Mouse (Mus musculus): Measurements from ENCODE around the gene Ppp5c. TPM values are rescaled to one million over a fixed set of nuclear protein-coding genes. Genes with fewer than 3 reads are reported as not detected.

Ppp5c gene
- polyA plus RNA-seq, 1 experiment from 2014 or later: 108 TPM

DNA sequence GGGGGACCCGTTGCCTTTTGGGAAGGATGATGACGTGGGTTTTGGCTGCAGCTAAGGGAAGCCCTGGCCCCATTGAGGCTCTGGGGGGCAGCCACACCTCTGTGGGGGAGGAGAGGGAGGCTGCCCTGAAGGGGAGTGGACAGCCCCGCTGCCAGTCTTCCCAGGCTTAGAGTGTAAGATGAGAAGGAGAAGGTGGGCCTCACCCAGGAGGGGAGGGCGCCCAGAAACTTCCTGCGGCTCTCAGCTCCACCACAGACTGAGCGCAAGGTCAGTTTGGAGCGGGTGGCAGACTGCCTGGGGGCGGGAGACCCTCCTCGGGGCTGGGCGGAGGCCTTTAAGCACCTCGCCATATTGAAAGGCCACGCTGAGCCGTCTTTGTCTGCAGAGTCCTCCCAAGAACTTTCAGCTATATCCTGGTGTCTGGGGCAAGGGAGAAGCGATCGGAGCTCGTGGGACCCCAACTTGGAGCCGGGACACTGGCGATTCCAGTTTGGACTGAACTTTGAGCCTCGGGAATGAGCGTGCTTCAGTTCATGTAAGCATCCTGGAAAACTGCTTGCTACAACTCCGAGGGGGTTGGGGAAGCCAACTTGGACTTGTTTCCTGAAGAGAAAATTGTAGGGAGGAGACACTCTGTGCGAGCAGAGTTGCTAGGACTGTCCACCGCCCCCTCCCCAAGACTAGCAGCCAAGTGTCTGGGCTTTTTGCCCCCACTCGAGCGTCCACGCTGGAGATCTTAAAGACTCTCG is 33.9 kb downstream of the Ppp5c start:
- peak overlapping the region; percentile 48; the same call in 1 of the 2 replicates for H3K27ac ChIP-seq (ENCODE audit: low read depth, low read length)
- peak overlapping the region; percentile 73 for H3K4me2 ChIP-seq
- ATAC-seq (ENCODE audit: low FRiP score) (peak; percentile 79), DNase-seq (ENCODE audit: low spot score, missing footprints) (peak; percentile 96)
- WGBS: 1% methylated on average over 27 of the region's 27 CpGs
- H3K4me3 ChIP-seq (ENCODE audit: low read depth, low read length): peak overlapping the region; percentile 46
- H3K4me1 ChIP-seq (ENCODE audit: control insufficient read depth, insufficient read depth, low read length): peaks cover 39% of the 10 kb centered on the region
- H3K9ac ChIP-seq (ENCODE audit: low read length): peak overlapping the region; percentile 82
- H3K9me3 ChIP-seq (ENCODE audit: control insufficient read depth, low read length): no peaks in the 10 kb centered on the region
- H3K27me3 ChIP-seq (ENCODE audit: control insufficient read depth, insufficient read depth, low read length): no peaks in the 10 kb centered on the region
- peaks cover 3% of the 10 kb centered on the region; the same call in 1 of the 2 replicates for H3K36me3 ChIP-seq (ENCODE audit: control insufficient read depth, insufficient read depth, low read length)

DNA sequence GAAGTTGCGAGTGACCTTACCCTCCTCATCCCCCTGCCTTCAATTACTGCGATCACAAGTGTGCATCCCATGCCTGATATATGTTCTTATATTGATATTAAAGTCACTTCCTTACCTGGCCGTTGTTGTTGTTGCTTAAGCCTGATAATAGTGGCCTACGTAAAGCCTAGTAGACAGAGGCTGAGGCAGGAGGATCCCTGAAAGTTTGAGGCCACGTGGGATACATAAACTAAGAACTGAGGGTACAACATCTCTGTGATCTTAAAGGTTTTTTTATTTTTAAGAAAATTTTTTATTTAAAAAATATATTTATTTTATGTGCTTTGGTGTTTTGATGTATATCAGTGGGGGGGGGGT is 35.3 kb downstream of the Ppp5c start, which contains the start of gene Ccdc8:
Gene Ccdc8, plus strand, starts transcription at position 258 of the 357 bp plus-strand sequence.
- Histone ChIP-seq H3K27me3 (ENCODE audit: control insufficient read depth, insufficient read depth, low read length) (no peaks in the 10 kb centered on the region), H3K4me2 (peak within 1 kb of the TSS; percentile 73), H3K4me3 (ENCODE audit: low read depth, low read length) (peak within 1 kb of the TSS; percentile 46; the same call in 1 of the 2 replicates), H3K9me3 (ENCODE audit: control insufficient read depth, low read length) (no peaks in the 10 kb centered on the region), H3K9ac (ENCODE audit: low read length) (peak within 1 kb of the TSS; percentile 82), H3K36me3 (ENCODE audit: control insufficient read depth, insufficient read depth, low read length) (no peaks in the 10 kb centered on the region; the same call in 1 of the 2 replicates), H3K27ac (ENCODE audit: low read depth, low read length) (peak within 1 kb of the TSS; percentile 68), H3K4me1 (ENCODE audit: control insufficient read depth, insufficient read depth, low read length) (peaks cover 39% of the 10 kb centered on the region)
- WGBS: 93% methylated on average over 5 of the region's 5 CpGs
- no peak for DNase-seq (ENCODE audit: low spot score, missing footprints)
- no peak for ATAC-seq (ENCODE audit: low FRiP score)

DNA sequence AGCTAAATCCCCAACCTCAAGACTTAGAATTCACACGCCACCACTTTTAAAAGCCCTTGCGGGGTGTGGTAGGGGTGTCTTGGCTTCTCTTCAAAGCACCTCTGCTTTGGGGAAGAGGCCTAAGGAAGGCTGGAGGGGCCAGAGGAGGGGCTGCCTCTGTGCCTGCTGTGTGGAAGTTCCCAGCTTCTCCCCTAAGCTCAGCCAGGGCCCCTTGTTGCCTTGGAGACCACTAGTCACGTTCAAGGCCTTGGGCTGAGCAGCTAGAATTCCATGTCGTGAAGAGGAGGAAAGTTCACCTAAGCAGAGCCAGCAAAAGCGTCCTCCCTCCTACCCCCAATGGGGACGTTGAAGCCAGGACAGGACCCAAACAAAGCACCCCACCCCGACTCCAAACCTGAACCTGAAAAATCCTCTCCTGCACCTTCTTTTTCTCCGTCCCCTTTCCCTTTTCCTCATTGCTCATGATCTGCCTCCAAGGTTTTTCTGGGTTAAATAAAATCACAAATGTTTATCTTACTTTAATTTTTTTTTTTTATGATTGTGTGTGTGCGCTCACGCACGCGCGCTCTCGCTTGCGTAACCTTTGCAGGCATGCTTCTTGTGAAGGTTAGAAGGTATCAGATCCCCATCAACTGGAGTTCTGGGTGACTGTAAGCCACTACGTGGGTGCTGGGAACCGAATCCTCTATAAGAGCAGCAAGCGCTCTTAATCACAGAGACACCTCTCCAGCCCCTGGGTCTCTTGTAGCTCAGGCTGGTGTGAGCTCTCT is 35.9 kb downstream of the Ppp5c start:
- H3K27ac ChIP-seq (ENCODE audit: low read depth, low read length): peak overlapping the region; percentile 68
- H3K27me3 ChIP-seq (ENCODE audit: control insufficient read depth, insufficient read depth, low read length): no peaks in the 10 kb centered on the region
- DNase-seq (ENCODE audit: low spot score, missing footprints) (peak; percentile 97), ATAC-seq (ENCODE audit: low FRiP score) (peak; percentile 79)
- H3K4me1 ChIP-seq (ENCODE audit: control insufficient read depth, insufficient read depth, low read length): peaks cover 39% of the 10 kb centered on the region
- 58% methylated on average over 18 of the region's 18 CpGs for WGBS
- H3K36me3 ChIP-seq (ENCODE audit: control insufficient read depth, insufficient read depth, low read length): no peaks in the 10 kb centered on the region
- peak overlapping the region; percentile 7; the same call in 1 of the 2 replicates for H3K9ac ChIP-seq (ENCODE audit: low read length)
- H3K9me3 ChIP-seq (ENCODE audit: control insufficient read depth, low read length): no peaks in the 10 kb centered on the region
- peak overlapping the region; percentile 12; the same call in 1 of the 2 replicates for H3K4me2 ChIP-seq
- H3K4me3 ChIP-seq (ENCODE audit: low read depth, low read length): no peak overlapping the region

DNA sequence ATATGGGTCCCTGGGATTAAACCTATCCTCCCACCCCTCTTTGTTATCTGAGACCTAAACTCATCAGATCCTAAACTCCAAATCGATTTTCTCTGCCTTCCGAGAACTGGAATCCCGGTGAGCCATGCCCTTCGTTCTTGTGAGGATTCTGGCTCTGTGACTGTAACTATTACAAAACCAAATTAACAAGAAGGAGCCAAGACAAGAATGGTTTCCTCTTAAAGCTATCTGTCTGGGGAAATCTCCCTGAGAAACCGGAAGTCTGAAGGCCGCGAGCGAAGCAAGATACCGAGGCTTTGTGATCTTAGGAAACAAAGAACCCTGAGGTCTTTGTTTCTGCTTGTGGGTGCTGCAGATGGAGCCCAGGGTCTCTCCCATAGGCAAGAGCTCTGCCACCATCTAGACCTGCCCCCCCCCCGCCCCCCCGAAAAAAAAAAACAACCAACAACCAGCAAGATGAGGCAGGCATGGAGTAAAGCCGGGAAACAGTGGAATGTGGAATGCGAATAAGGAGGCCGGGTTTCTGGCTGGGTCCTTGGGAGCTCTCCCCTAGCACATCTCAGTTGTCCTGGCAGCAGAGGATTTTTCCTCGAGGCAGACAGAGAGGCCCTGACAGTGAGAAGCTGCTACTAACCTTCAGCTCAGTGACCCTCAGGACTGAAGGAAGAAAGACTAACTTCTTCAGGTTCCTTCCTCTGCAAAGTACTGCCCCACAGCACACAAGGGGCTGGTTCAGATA is 37.5 kb downstream of the Ppp5c start:
- Histone ChIP-seq H3K4me2 (peak overlapping the region; percentile 16; the same call in 1 of the 2 replicates), H3K27me3 (ENCODE audit: control insufficient read depth, insufficient read depth, low read length) (no peaks in the 10 kb centered on the region), H3K4me1 (ENCODE audit: control insufficient read depth, insufficient read depth, low read length) (peaks cover 32% of the 10 kb centered on the region), H3K9ac (ENCODE audit: low read length) (no peak overlapping the region), H3K4me3 (ENCODE audit: low read depth, low read length) (no peak overlapping the region), H3K9me3 (ENCODE audit: control insufficient read depth, low read length) (no peaks in the 10 kb centered on the region), H3K27ac (ENCODE audit: low read depth, low read length) (peak overlapping the region; percentile 58), H3K36me3 (ENCODE audit: control insufficient read depth, insufficient read depth, low read length) (no peaks in the 10 kb centered on the region)
- WGBS: 28% methylated on average over 15 of the region's 15 CpGs
- DNase-seq (ENCODE audit: low spot score, missing footprints): peak; percentile 88
- no peak for ATAC-seq (ENCODE audit: low FRiP score)

DNA sequence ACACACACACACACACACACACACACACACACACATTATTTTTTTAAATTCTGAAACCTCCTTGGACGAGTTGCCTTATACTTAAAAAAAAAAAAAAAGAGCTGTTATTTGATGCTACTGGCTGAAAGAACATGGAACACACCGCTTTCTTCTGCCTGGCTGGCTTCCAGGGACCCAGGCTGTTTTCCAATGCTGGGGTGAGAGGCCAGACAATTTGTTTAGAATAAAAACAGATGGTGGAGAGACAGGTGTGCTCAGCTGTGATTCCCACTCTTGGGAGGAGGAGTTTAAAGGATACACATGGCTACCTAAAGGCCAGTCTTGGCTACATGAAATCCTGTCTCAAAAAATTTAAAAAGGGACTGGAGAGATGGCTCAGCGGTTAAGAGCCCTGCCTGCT is 39.3 kb downstream of the Ppp5c start:
- Histone ChIP-seq H3K9ac (ENCODE audit: low read length) (no peak overlapping the region), H3K27me3 (ENCODE audit: control insufficient read depth, insufficient read depth, low read length) (no peaks in the 10 kb centered on the region), H3K27ac (ENCODE audit: low read depth, low read length) (peak overlapping the region; percentile 25; the same call in 1 of the 2 replicates), H3K4me2 (no peak overlapping the region), H3K4me3 (ENCODE audit: low read depth, low read length) (no peak overlapping the region), H3K4me1 (ENCODE audit: control insufficient read depth, insufficient read depth, low read length) (peaks cover 22% of the 10 kb centered on the region), H3K9me3 (ENCODE audit: control insufficient read depth, low read length) (no peaks in the 10 kb centered on the region), H3K36me3 (ENCODE audit: control insufficient read depth, insufficient read depth, low read length) (no peaks in the 10 kb centered on the region)
- WGBS: 74% methylated on average over 3 of the region's 3 CpGs
- no peak for ATAC-seq (ENCODE audit: low FRiP score)
- DNase-seq (ENCODE audit: low spot score, missing footprints): no peak

DNA sequence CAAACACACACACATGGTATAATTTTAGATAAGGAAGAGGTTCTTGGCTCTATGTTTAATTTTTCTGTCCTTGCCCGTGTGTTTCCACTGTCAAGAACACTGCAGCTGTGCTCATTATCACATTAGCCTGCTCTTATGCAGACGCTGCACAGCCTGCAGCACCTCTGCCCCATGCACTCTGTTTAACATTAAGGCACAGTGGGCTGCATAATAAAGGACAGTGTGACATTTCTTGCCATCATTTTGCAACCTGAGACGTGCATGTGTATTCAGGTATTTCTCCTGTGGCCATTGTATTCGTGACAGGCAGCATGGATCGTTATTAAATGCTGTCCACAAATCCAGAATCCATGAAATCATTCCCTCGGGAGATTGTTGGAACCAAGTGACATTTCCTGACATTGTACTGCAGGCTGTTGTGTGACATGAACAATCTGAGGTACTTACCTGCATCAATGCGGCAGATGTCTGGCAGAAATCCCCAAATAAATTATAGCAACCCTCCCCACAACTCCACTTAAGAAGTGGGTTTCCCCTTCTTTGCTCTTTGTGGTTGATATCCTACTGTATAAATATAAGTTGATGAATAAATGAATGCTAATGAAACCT is 40.1 kb downstream of the Ppp5c start:
- H3K36me3 ChIP-seq (ENCODE audit: control insufficient read depth, insufficient read depth, low read length): no peaks in the 10 kb centered on the region
- no peak overlapping the region for H3K4me3 ChIP-seq (ENCODE audit: low read depth, low read length)
- H3K27me3 ChIP-seq (ENCODE audit: control insufficient read depth, insufficient read depth, low read length): no peaks in the 10 kb centered on the region
- no peak for ATAC-seq (ENCODE audit: low FRiP score)
- H3K9ac ChIP-seq (ENCODE audit: low read length): no peak overlapping the region
- WGBS: 75% methylated on average over 7 of the region's 7 CpGs
- H3K9me3 ChIP-seq (ENCODE audit: control insufficient read depth, low read length): no peaks in the 10 kb centered on the region
- H3K27ac ChIP-seq (ENCODE audit: low read depth, low read length): peak overlapping the region; percentile 52
- DNase-seq (ENCODE audit: low spot score, missing footprints): no peak
- H3K4me2 ChIP-seq: no peak overlapping the region
- H3K4me1 ChIP-seq (ENCODE audit: control insufficient read depth, insufficient read depth, low read length): peaks cover 29% of the 10 kb centered on the region

DNA sequence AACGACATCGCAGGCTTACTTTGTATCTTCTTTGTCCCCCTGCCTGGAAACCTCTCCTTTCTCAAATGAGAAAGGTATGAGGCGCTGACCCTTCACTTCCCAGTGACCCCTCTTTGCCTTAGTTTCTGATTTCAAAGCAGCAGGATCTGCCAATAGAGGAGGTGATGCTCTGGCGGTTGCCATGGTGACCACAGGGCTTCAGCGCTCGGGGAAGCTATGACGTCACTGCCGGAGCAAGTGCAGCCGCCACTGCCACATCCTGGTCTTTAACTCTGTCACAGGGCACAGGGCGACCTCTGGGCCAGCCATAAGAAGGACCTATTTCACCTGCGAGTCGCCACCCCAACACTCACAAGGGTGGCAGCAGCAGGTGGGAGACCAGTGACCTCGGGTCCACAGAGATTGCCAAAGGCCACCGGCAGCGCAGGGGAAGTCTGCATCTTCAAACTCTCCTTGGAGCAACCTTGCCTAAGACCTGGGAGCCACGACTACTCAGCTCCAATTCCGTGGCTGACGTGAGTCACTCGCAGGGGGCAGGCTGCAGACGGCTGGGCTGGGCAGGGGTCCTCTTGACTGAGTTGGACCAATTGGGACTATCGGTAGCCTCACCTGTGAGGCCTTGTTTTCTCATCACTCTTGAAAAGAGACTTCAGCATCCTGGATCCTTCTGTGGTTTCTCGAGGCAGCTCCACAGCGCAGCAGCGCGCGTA is 44.7 kb downstream of the Ppp5c start, which contains the start of gene Gm42372:
Gene Gm42372, plus strand, starts transcription at position 228 of the 710 bp plus-strand sequence.
- Histone ChIP-seq H3K9me3 (ENCODE audit: control insufficient read depth, low read length) (no peaks in the 10 kb centered on the region), H3K9ac (ENCODE audit: low read length) (peak within 1 kb of the TSS; percentile 55), H3K27me3 (ENCODE audit: control insufficient read depth, insufficient read depth, low read length) (no peaks in the 10 kb centered on the region), H3K4me2 (peak within 1 kb of the TSS; percentile 65), H3K4me3 (ENCODE audit: low read depth, low read length) (peak within 1 kb of the TSS; percentile 39), H3K36me3 (ENCODE audit: control insufficient read depth, insufficient read depth, low read length) (no peaks in the 10 kb centered on the region), H3K4me1 (ENCODE audit: control insufficient read depth, insufficient read depth, low read length) (peaks cover 20% of the 10 kb centered on the region), H3K27ac (ENCODE audit: low read depth, low read length) (peak within 1 kb of the TSS; percentile 22; the same call in 1 of the 2 replicates)
- WGBS: 19% methylated on average over 26 of the region's 26 CpGs
- ATAC-seq (ENCODE audit: low FRiP score) (peak; percentile 86), DNase-seq (ENCODE audit: low spot score, missing footprints) (peak; percentile 96)

DNA sequence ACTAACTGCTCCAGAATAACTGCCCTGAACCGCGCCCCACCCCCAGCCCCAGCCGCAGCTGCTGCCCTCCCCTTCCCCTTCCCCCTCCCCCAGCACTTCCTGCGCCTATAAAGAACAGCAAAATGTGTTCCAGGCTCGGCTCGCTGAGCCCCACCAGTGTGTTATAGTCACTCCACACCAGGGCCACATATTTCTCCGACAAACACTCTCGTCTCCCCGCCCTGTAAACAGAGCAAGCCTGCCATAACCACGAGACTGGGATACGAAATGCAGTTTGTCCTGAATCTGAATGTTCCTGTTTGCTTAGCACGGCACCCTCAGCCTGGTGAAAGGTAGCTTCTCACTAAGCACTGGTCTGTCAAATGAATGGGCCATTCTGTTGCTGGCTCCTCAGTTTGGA is 47.4 kb downstream of the Ppp5c start:
- DNase-seq (ENCODE audit: low spot score, missing footprints): peak; percentile 91
- peak overlapping the region; percentile 7; the same call in 1 of the 2 replicates for H3K27ac ChIP-seq (ENCODE audit: low read depth, low read length)
- peak; percentile 49 for ATAC-seq (ENCODE audit: low FRiP score)
- WGBS: 19% methylated on average over 12 of the region's 12 CpGs
- H3K9ac ChIP-seq (ENCODE audit: low read length): peak overlapping the region; percentile 37
- H3K4me3 ChIP-seq (ENCODE audit: low read depth, low read length): no peak overlapping the region
- H3K9me3 ChIP-seq (ENCODE audit: control insufficient read depth, low read length): no peaks in the 10 kb centered on the region
- H3K4me1 ChIP-seq (ENCODE audit: control insufficient read depth, insufficient read depth, low read length): peaks cover 20% of the 10 kb centered on the region
- H3K36me3 ChIP-seq (ENCODE audit: control insufficient read depth, insufficient read depth, low read length): no peaks in the 10 kb centered on the region
- H3K27me3 ChIP-seq (ENCODE audit: control insufficient read depth, insufficient read depth, low read length): no peaks in the 10 kb centered on the region
- H3K4me2 ChIP-seq: peak overlapping the region; percentile 25; the same call in 1 of the 2 replicates

Measured in midbrain, embryonic 11.5 days (tissue).